Mouse (Mus musculus): ENCODE data around the gene Ces2f.

- TF ChIP-seq CTCF (IDR thresholded peaks at IDR 0.05; ENCODE audit: low read depth) (no peak), EP300 (IDR thresholded peaks at IDR 0.05; ENCODE audit: low read depth) (no peak)
These were observed 1.9 kb downstream of the Ces2f start for GRCm38 (mm10) chr8:104949031-104949430.

Measured in liver, embryonic 14.5 days (tissue).